Mouse (Mus musculus): ENCODE measurements around the gene Zfp385c. TPM values are rescaled to one million over a fixed set of nuclear protein-coding genes. Genes with fewer than 3 reads are reported as not detected.
"Not testable (repeated sequence)": the region's sequence is repeated elsewhere in the genome, so short reads cannot be mapped to it uniquely, and the experiment has no call there.

The Zfp385c gene
- polyA plus RNA-seq, 1 experiment from 2014 or later: 1.7 TPM

DNA sequence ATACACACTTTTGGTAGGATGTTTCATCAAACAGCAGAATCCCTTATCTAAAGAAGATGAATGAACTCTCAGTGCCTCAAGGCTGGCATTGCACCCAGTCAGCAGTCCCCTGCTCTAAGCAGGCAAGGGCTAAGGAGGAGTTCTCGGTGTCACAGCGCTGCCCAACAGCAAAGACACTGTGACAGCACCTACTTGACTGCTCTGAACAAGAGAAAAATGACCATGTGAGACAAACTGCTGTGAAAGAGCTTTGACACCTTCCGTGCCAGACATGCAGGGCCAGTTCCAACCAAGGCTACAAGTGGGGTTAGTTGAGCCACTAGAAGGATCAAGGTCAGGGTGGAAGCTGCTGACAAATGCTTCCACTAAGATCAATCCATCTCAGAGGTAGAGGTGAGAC is 107.1 kb downstream of the Zfp385c start:
- H3K27me3 ChIP-seq (replicated peaks; ENCODE audit: control insufficient read depth, insufficient read depth, low read length): no peaks in the 10 kb centered on the region
- H3K4me3 ChIP-seq (ENCODE audit: low read depth, low read length): no peak overlapping the region
- WGBS: 97% methylated on average over 3 of the region's 3 CpGs
- H3K4me1 ChIP-seq (ENCODE audit: control insufficient read depth, insufficient read depth, low read length): no peaks in the 10 kb centered on the region
- no peaks in the 10 kb centered on the region for H3K9me3 ChIP-seq (ENCODE audit: control insufficient read depth, low read length)
- no peak for DNase-seq (ENCODE audit: low spot score)
- no peak overlapping the region for H3K4me2 ChIP-seq (ENCODE audit: low read depth, low read length)
- no peak overlapping the region for H3K27ac ChIP-seq (replicated peaks; ENCODE audit: low read depth, low read length)
- peaks cover 100% of the 10 kb centered on the region for H3K36me3 ChIP-seq (ENCODE audit: control insufficient read depth, insufficient read depth, low read length)
- no peak for ATAC-seq (ENCODE audit: low read depth)
- H3K9ac ChIP-seq (ENCODE audit: low read depth, low read length): no peak overlapping the region

- H3K4me2 ChIP-seq (ENCODE audit: low read depth, low read length): no peak overlapping the region
- no peaks in the 10 kb centered on the region for H3K9me3 ChIP-seq (ENCODE audit: control insufficient read depth, low read length)
- no peaks in the 10 kb centered on the region for H3K4me1 ChIP-seq (ENCODE audit: control insufficient read depth, insufficient read depth, low read length)
- DNase-seq (ENCODE audit: low spot score): no peak
- no peak for ATAC-seq (ENCODE audit: low read depth)
- no peak overlapping the region for H3K9ac ChIP-seq (ENCODE audit: low read depth, low read length)
- H3K27ac ChIP-seq (replicated peaks; ENCODE audit: low read depth, low read length): no peak overlapping the region
- no peak overlapping the region for H3K4me3 ChIP-seq (ENCODE audit: low read depth, low read length)
- 94% methylated on average over 7 of the region's 7 CpGs for WGBS
- peaks cover 100% of the 10 kb centered on the region for H3K36me3 ChIP-seq (ENCODE audit: control insufficient read depth, insufficient read depth, low read length)
- no peaks in the 10 kb centered on the region for H3K27me3 ChIP-seq (replicated peaks; ENCODE audit: control insufficient read depth, insufficient read depth, low read length)
Measured at GRCm38 (mm10) chr11:100584561-100584961, 107.7 kb downstream of the Zfp385c start.

DNA sequence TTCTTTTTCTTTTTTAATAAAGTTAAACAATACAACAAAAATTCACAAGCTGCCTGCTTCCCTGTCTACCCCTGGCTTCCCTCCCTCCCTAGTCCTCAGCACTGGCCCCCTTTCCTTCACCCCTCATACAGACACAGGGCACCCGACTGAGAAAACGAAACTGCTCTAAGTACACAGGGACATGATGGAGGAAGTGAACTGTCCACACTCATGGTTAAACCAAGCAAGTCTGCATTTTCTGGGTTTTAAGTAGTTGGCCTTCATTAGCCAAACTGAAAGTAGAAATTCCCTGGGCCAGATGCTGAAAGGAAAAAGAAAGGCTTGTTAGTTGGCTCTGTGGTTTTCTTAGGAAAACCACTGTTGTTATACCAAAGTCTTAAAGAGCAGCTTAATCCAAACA is 109.4 kb downstream of the Zfp385c start:
- Histone ChIP-seq H3K9me3 (ENCODE audit: control insufficient read depth, low read length) (no peaks in the 10 kb centered on the region), H3K4me1 (ENCODE audit: control insufficient read depth, insufficient read depth, low read length) (no peaks in the 10 kb centered on the region), H3K27ac (replicated peaks; ENCODE audit: low read depth, low read length) (no peak overlapping the region), H3K4me2 (ENCODE audit: low read depth, low read length) (no peak overlapping the region), H3K4me3 (ENCODE audit: low read depth, low read length) (no peak overlapping the region), H3K27me3 (replicated peaks; ENCODE audit: control insufficient read depth, insufficient read depth, low read length) (no peaks in the 10 kb centered on the region), H3K9ac (ENCODE audit: low read depth, low read length) (no peak overlapping the region), H3K36me3 (ENCODE audit: control insufficient read depth, insufficient read depth, low read length) (peaks cover 97% of the 10 kb centered on the region)
- DNase-seq (ENCODE audit: low spot score) (no peak), ATAC-seq (ENCODE audit: low read depth) (no peak)
- WGBS: 97% methylated on average over 2 of the region's 2 CpGs

- peaks cover 93% of the 10 kb centered on the region for H3K36me3 ChIP-seq (ENCODE audit: control insufficient read depth, insufficient read depth, low read length)
- not testable (repeated sequence) for H3K27ac ChIP-seq (replicated peaks; ENCODE audit: low read depth, low read length); ATAC-seq (ENCODE audit: low read depth); H3K4me1 ChIP-seq (ENCODE audit: control insufficient read depth, insufficient read depth, low read length); H3K9ac ChIP-seq (ENCODE audit: low read depth, low read length); H3K9me3 ChIP-seq (ENCODE audit: control insufficient read depth, low read length); H3K4me2 ChIP-seq (ENCODE audit: low read depth, low read length); DNase-seq (ENCODE audit: low spot score); H3K4me3 ChIP-seq (ENCODE audit: low read depth, low read length); H3K27me3 ChIP-seq (replicated peaks; ENCODE audit: control insufficient read depth, insufficient read depth, low read length)
- 94% methylated on average over 1 of the region's 1 CpGs for WGBS
Measured at GRCm38 (mm10) chr11:100582413-100582812, 109.8 kb downstream of the Zfp385c start.

- H3K36me3 ChIP-seq (ENCODE audit: control insufficient read depth, insufficient read depth, low read length): peaks cover 86% of the 10 kb centered on the region
- H3K4me3 ChIP-seq (ENCODE audit: low read depth, low read length): no peak overlapping the region
- no peaks in the 10 kb centered on the region for H3K27me3 ChIP-seq (replicated peaks; ENCODE audit: control insufficient read depth, insufficient read depth, low read length)
- no peak overlapping the region for H3K9ac ChIP-seq (ENCODE audit: low read depth, low read length)
- H3K9me3 ChIP-seq (ENCODE audit: control insufficient read depth, low read length): no peaks in the 10 kb centered on the region
- no peak overlapping the region for H3K4me2 ChIP-seq (ENCODE audit: low read depth, low read length)
- WGBS: 81% methylated on average over 4 of the region's 4 CpGs
- H3K27ac ChIP-seq (replicated peaks; ENCODE audit: low read depth, low read length): no peak overlapping the region
- peak; percentile 48; the same call in 1 of the 2 replicates for ATAC-seq (ENCODE audit: low read depth)
- DNase-seq (ENCODE audit: low spot score): peak; percentile 58
- no peaks in the 10 kb centered on the region for H3K4me1 ChIP-seq (ENCODE audit: control insufficient read depth, insufficient read depth, low read length)
Measured at GRCm38 (mm10) chr11:100581756-100582155, 110.5 kb downstream of the Zfp385c start.

- Histone ChIP-seq H3K27me3 (replicated peaks; ENCODE audit: control insufficient read depth, insufficient read depth, low read length) (no peaks in the 10 kb centered on the region), H3K9me3 (ENCODE audit: control insufficient read depth, low read length) (no peaks in the 10 kb centered on the region), H3K9ac (ENCODE audit: low read depth, low read length) (no peak overlapping the region), H3K27ac (replicated peaks; ENCODE audit: low read depth, low read length) (no peak overlapping the region), H3K36me3 (ENCODE audit: control insufficient read depth, insufficient read depth, low read length) (peaks cover 72% of the 10 kb centered on the region), H3K4me1 (ENCODE audit: control insufficient read depth, insufficient read depth, low read length) (peaks cover 10% of the 10 kb centered on the region; the same call in 1 of the 2 replicates), H3K4me3 (ENCODE audit: low read depth, low read length) (no peak overlapping the region), H3K4me2 (ENCODE audit: low read depth, low read length) (no peak overlapping the region)
- ATAC-seq (ENCODE audit: low read depth) (no peak), DNase-seq (ENCODE audit: low spot score) (no peak)
- WGBS: 93% methylated on average over 12 of the region's 13 CpGs
Measured at GRCm38 (mm10) chr11:100580275-100580674, 112.0 kb downstream of the Zfp385c start.

- Histone ChIP-seq H3K4me3 (ENCODE audit: low read depth, low read length) (no peak overlapping the region), H3K4me1 (ENCODE audit: control insufficient read depth, insufficient read depth, low read length) (peaks cover 10% of the 10 kb centered on the region; the same call in 1 of the 2 replicates), H3K27ac (replicated peaks; ENCODE audit: low read depth, low read length) (no peak overlapping the region), H3K9ac (ENCODE audit: low read depth, low read length) (no peak overlapping the region), H3K27me3 (replicated peaks; ENCODE audit: control insufficient read depth, insufficient read depth, low read length) (no peaks in the 10 kb centered on the region), H3K36me3 (ENCODE audit: control insufficient read depth, insufficient read depth, low read length) (peaks cover 61% of the 10 kb centered on the region), H3K4me2 (ENCODE audit: low read depth, low read length) (no peak overlapping the region), H3K9me3 (ENCODE audit: control insufficient read depth, low read length) (no peaks in the 10 kb centered on the region)
- no peak for ATAC-seq (ENCODE audit: low read depth)
- no peak for DNase-seq (ENCODE audit: low spot score)
- WGBS: 93% methylated on average over 9 of the region's 9 CpGs
Measured at GRCm38 (mm10) chr11:100579116-100579799, 113.0 kb downstream of the Zfp385c start.

DNA sequence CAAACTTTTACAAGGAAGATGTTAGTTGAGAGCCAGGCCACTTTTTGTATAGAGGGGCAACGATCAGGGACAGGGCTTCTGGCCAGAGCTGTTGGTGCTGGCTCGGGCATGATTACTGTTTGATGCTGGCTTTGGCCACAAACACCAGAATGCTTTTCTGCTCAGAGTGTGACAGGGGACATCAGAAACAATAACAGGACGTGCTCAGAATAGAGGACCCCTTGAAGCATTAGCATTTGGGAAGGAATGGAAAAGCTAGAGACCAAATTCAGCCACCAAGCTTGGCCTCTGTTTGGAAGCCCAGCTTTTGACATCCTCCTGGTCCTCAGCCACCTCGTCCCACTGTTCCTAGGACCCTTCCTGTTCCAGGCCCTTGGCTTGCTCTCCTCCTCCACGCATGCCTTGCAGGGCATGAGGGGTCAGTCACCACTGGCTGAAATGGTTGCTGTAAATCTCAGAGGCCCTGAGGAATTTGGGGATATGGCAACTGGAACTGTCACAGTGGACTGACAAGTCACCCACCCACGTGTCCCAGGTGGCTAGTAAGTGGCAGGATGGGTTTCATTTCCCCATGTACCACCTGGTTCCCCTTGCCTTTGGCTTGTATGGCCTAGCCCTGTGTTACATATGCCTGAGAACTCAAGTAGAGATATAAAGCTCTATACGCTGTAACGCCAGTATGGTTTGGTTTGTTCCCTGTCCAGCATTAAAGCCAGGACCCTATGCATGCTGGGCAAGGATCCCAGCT is 114.2 kb downstream of the Zfp385c start:
- no peak for DNase-seq (ENCODE audit: low spot score)
- Histone ChIP-seq H3K4me1 (ENCODE audit: control insufficient read depth, insufficient read depth, low read length) (peaks cover 10% of the 10 kb centered on the region; the same call in 1 of the 2 replicates), H3K9me3 (ENCODE audit: control insufficient read depth, low read length) (no peaks in the 10 kb centered on the region), H3K36me3 (ENCODE audit: control insufficient read depth, insufficient read depth, low read length) (peaks cover 49% of the 10 kb centered on the region), H3K4me2 (ENCODE audit: low read depth, low read length) (no peak overlapping the region), H3K4me3 (ENCODE audit: low read depth, low read length) (no peak overlapping the region), H3K27me3 (replicated peaks; ENCODE audit: control insufficient read depth, insufficient read depth, low read length) (no peaks in the 10 kb centered on the region), H3K27ac (replicated peaks; ENCODE audit: low read depth, low read length) (no peak overlapping the region), H3K9ac (ENCODE audit: low read depth, low read length) (no peak overlapping the region)
- ATAC-seq (ENCODE audit: low read depth): no peak
- WGBS: 79% methylated on average over 8 of the region's 8 CpGs

All from embryonic facial prominence, embryonic 14.5 days (tissue).